Mouse (Mus musculus): ENCODE data around the gene Eml6. TPM values are rescaled to one million over a fixed set of nuclear protein-coding genes. Genes with fewer than 3 reads are reported as not detected.
"Not testable (repeated sequence)": the region's sequence is repeated elsewhere in the genome, so short reads cannot be mapped to it uniquely, and the experiment has no call there.

The Eml6 gene
- total RNA-seq, 1 experiment from 2014 or later, result 4.0 TPM

GRCm38 (mm10) chr11:29774296-29774695 lies 251.5 kb downstream of the Eml6 start:
- no peak for ATAC-seq (replicated peaks in 1 of 2; ENCODE audit: insufficient read depth in 1 of 2, low FRiP score in 2 of 2, low TSS enrichment in 1 of 2, low read depth in 1 of 2, poor library complexity in 2 of 2, severe bottlenecking in 2 of 2)

GRCm38 (mm10) chr11:29772279-29772678 lies 253.6 kb downstream of the Eml6 start:
- no peak for ATAC-seq (replicated peaks in 1 of 2; ENCODE audit: insufficient read depth in 1 of 2, low FRiP score in 2 of 2, low TSS enrichment in 1 of 2, low read depth in 1 of 2, poor library complexity in 2 of 2, severe bottlenecking in 2 of 2)

- no peak for ATAC-seq (replicated peaks in 1 of 2; ENCODE audit: insufficient read depth in 1 of 2, low FRiP score in 2 of 2, low TSS enrichment in 1 of 2, low read depth in 1 of 2, poor library complexity in 2 of 2, severe bottlenecking in 2 of 2)
These were observed 255.0 kb downstream of the Eml6 start for GRCm38 (mm10) chr11:29770666-29771400.

GRCm38 (mm10) chr11:29768523-29768922 lies 257.3 kb downstream of the Eml6 start:
- no peak for ATAC-seq (replicated peaks in 1 of 2; ENCODE audit: insufficient read depth in 1 of 2, low FRiP score in 2 of 2, low TSS enrichment in 1 of 2, low read depth in 1 of 2, poor library complexity in 2 of 2, severe bottlenecking in 2 of 2)

- no peak for ATAC-seq (replicated peaks in 1 of 2; ENCODE audit: insufficient read depth in 1 of 2, low FRiP score in 2 of 2, low TSS enrichment in 1 of 2, low read depth in 1 of 2, poor library complexity in 2 of 2, severe bottlenecking in 2 of 2)
These were observed 259.4 kb downstream of the Eml6 start for GRCm38 (mm10) chr11:29766313-29766982.

- no peak for ATAC-seq (replicated peaks in 1 of 2; ENCODE audit: insufficient read depth in 1 of 2, low FRiP score in 2 of 2, low TSS enrichment in 1 of 2, low read depth in 1 of 2, poor library complexity in 2 of 2, severe bottlenecking in 2 of 2)
These were observed 260.8 kb downstream of the Eml6 start for GRCm38 (mm10) chr11:29765063-29765462.

- ATAC-seq (replicated peaks in 1 of 2; ENCODE audit: insufficient read depth in 1 of 2, low FRiP score in 2 of 2, low TSS enrichment in 1 of 2, low read depth in 1 of 2, poor library complexity in 2 of 2, severe bottlenecking in 2 of 2), result no peak
These were observed 263.1 kb downstream of the Eml6 start for GRCm38 (mm10) chr11:29762768-29763167.

GRCm38 (mm10) chr11:29761387-29761786 lies 264.4 kb downstream of the Eml6 start:
- ATAC-seq (replicated peaks in 1 of 2; ENCODE audit: insufficient read depth in 1 of 2, low FRiP score in 2 of 2, low TSS enrichment in 1 of 2, low read depth in 1 of 2, poor library complexity in 2 of 2, severe bottlenecking in 2 of 2), result no peak

GRCm38 (mm10) chr11:29758617-29759016 lies 267.2 kb downstream of the Eml6 start:
- no peak for ATAC-seq (replicated peaks in 1 of 2; ENCODE audit: insufficient read depth in 1 of 2, low FRiP score in 2 of 2, low TSS enrichment in 1 of 2, low read depth in 1 of 2, poor library complexity in 2 of 2, severe bottlenecking in 2 of 2)

- not testable (repeated sequence) for ATAC-seq (replicated peaks in 1 of 2; ENCODE audit: insufficient read depth in 1 of 2, low FRiP score in 2 of 2, low TSS enrichment in 1 of 2, low read depth in 1 of 2, poor library complexity in 2 of 2, severe bottlenecking in 2 of 2)
These were observed 269.8 kb downstream of the Eml6 start for GRCm38 (mm10) chr11:29756007-29756406.

- ATAC-seq (replicated peaks in 1 of 2; ENCODE audit: insufficient read depth in 1 of 2, low FRiP score in 2 of 2, low TSS enrichment in 1 of 2, low read depth in 1 of 2, poor library complexity in 2 of 2, severe bottlenecking in 2 of 2), result no peak
These were observed 273.9 kb downstream of the Eml6 start for GRCm38 (mm10) chr11:29751648-29752611.

- ATAC-seq (replicated peaks in 1 of 2; ENCODE audit: insufficient read depth in 1 of 2, low FRiP score in 2 of 2, low TSS enrichment in 1 of 2, low read depth in 1 of 2, poor library complexity in 2 of 2, severe bottlenecking in 2 of 2), result no peak
These were observed 274.8 kb downstream of the Eml6 start for GRCm38 (mm10) chr11:29751013-29751412.

GRCm38 (mm10) chr11:29749468-29749829 lies 276.4 kb downstream of the Eml6 start:
- no peak for ATAC-seq (replicated peaks in 1 of 2; ENCODE audit: insufficient read depth in 1 of 2, low FRiP score in 2 of 2, low TSS enrichment in 1 of 2, low read depth in 1 of 2, poor library complexity in 2 of 2, severe bottlenecking in 2 of 2)

GRCm38 (mm10) chr11:29748750-29749467 lies 276.9 kb downstream of the Eml6 start:
- ATAC-seq (replicated peaks in 1 of 2; ENCODE audit: insufficient read depth in 1 of 2, low FRiP score in 2 of 2, low TSS enrichment in 1 of 2, low read depth in 1 of 2, poor library complexity in 2 of 2, severe bottlenecking in 2 of 2), result no peak

- ATAC-seq (replicated peaks in 1 of 2; ENCODE audit: insufficient read depth in 1 of 2, low FRiP score in 2 of 2, low TSS enrichment in 1 of 2, low read depth in 1 of 2, poor library complexity in 2 of 2, severe bottlenecking in 2 of 2), result no peak
These were observed 278.0 kb downstream of the Eml6 start for GRCm38 (mm10) chr11:29747881-29748280.

- no peak for ATAC-seq (replicated peaks in 1 of 2; ENCODE audit: insufficient read depth in 1 of 2, low FRiP score in 2 of 2, low TSS enrichment in 1 of 2, low read depth in 1 of 2, poor library complexity in 2 of 2, severe bottlenecking in 2 of 2)
These were observed 278.5 kb downstream of the Eml6 start for GRCm38 (mm10) chr11:29747365-29747764.

GRCm38 (mm10) chr11:29746203-29746602 lies 279.6 kb downstream of the Eml6 start:
- ATAC-seq (replicated peaks in 1 of 2; ENCODE audit: insufficient read depth in 1 of 2, low FRiP score in 2 of 2, low TSS enrichment in 1 of 2, low read depth in 1 of 2, poor library complexity in 2 of 2, severe bottlenecking in 2 of 2), result no peak

All from hematopoietic stem cell, adult 5-6 weeks (primary cell).